Mouse (Mus musculus): ENCODE results near the gene Fam83d. TPM values are rescaled to one million over a fixed set of nuclear protein-coding genes. Genes with fewer than 3 reads are reported as not detected.

The Fam83d gene
- total and polyA plus RNA-seq, 3 experiments: 12.2 to 19.8 (median 15.5) TPM

DNA sequence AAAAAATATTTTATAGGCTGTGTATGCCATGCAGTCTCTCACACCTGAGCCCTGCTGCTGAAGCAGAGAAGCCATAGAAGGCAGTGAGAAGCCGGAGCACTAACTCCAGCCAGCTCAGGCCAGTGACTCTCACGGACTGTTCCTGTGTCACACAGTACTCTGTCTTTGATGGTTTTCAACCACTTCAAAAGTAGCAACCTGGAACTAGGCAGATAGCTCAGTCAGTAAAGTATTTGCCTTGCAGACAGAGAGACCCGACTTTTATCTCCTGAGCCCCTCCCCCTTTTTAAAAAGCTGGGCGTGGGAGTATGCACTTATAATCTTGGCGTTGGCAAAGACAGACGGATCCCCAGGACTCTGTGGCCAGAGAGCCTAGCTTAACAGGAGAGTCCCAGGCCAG, 44.1 kb upstream of the Fam83d start:
- peak overlapping the region; percentile 51 for H3K9ac ChIP-seq (ENCODE audit: insufficient read depth, low read depth)
- H3K4me3 ChIP-seq (replicated peaks in 1 of 3; ENCODE audit: low read depth in 2 of 3, low read length in 2 of 3, poor library complexity in 1 of 3): no peak overlapping the region
- H3K9me3 ChIP-seq (replicated peaks; ENCODE audit: low read length): no peaks in the 10 kb centered on the region
- no peak for DNase-seq (ENCODE audit: extremely low read depth)
- H3K27me3 ChIP-seq (replicated peaks): no peaks in the 10 kb centered on the region
- peak overlapping the region; percentile 47 for H3K4me2 ChIP-seq (ENCODE audit: insufficient read depth, low read depth, poor library complexity, severe bottlenecking)
- dilution Hi-C loops (cut with MboI; ENCODE audit: extremely low pct_ligation_motif_present, extremely low pct_unique_long_range_greater_than_20kb, low sequenced_read_pairs): no loop called here
- peak overlapping the region; percentile 91 for H3K27ac ChIP-seq (ENCODE audit: insufficient read depth, low read depth)
- H3K79me2 ChIP-seq (replicated peaks; ENCODE audit: control insufficient read depth, extremely low read depth, insufficient read depth, poor library complexity, severe bottlenecking): peaks cover 69% of the 10 kb centered on the region
- H3K4me1 ChIP-seq (ENCODE audit: control insufficient read depth in 1 of 2, insufficient read depth in 2 of 2): peaks cover 41 to 88% of the 10 kb centered on the region in 2 experiments
- no peak for TF ChIP-seq ETS1 (conservative IDR thresholded peaks at IDR 0.05; ENCODE audit: low read depth, low read length)
- no peak; the same call in 1 of the 2 replicates for TF ChIP-seq SIN3A (IDR thresholded peaks at IDR 0.05; ENCODE audit: low read length)
- no peak for TF ChIP-seq MAZ (IDR thresholded peaks at IDR 0.05; ENCODE audit: low read depth, low read length)
- TF ChIP-seq SMC3 (IDR thresholded peaks at IDR 0.05; ENCODE audit: low read depth, low read length): no peak
- TF ChIP-seq GABPA (IDR thresholded peaks at IDR 0.05; ENCODE audit: insufficient replicate concordance, low read depth, low read length): no peak
- no peak for TF ChIP-seq PAX5 (IDR thresholded peaks at IDR 0.05; ENCODE audit: low read length)
- TF ChIP-seq EP300 (IDR thresholded peaks at IDR 0.05; ENCODE audit: low read length): no peak
- TF ChIP-seq POLR2AphosphoS2 (IDR thresholded peaks at IDR 0.05; ENCODE audit: low read depth, low read length): no peak
- TF ChIP-seq JUND (conservative IDR thresholded peaks at IDR 0.05; ENCODE audit: low read depth, low read length): no peak
- TF ChIP-seq POLR2A (IDR thresholded peaks at IDR 0.05; ENCODE audit: low read depth, low read length): no peak
- TF ChIP-seq TBP (conservative IDR thresholded peaks at IDR 0.05; ENCODE audit: low read depth, low read length): no peak
- no peak for TF ChIP-seq KAT2A (IDR thresholded peaks at IDR 0.05; ENCODE audit: insufficient replicate concordance, low read length)
- TF ChIP-seq HCFC1 (IDR thresholded peaks at IDR 0.05; ENCODE audit: low read depth, low read length): no peak
- TF ChIP-seq ZKSCAN1 (IDR thresholded peaks at IDR 0.05; ENCODE audit: borderline replicate concordance, low read depth, low read length): no peak
- no peak for TF ChIP-seq NRF1 (IDR thresholded peaks at IDR 0.05; ENCODE audit: low read depth, low read length)
- TF ChIP-seq TCF12 (IDR thresholded peaks at IDR 0.05; ENCODE audit: low read depth, low read length): no peak
- no peak for TF ChIP-seq RAD21 (IDR thresholded peaks at IDR 0.05; ENCODE audit: low read depth, low read length)
- no peak for TF ChIP-seq ZNF384 (IDR thresholded peaks at IDR 0.05; ENCODE audit: low read depth, low read length)
- TF ChIP-seq NELFE (IDR thresholded peaks at IDR 0.05; ENCODE audit: low read depth, low read length): no peak
- no peak for TF ChIP-seq MAX (IDR thresholded peaks at IDR 0.05; ENCODE audit: low read length)
- in situ Hi-C loops (cut with MboI; ENCODE audit: low pct_ligation_motif_present, low pct_unique_long_range_greater_than_20kb, low sequenced_read_pairs): no loop called here
- H3K36me3 ChIP-seq (replicated peaks in 1 of 2; ENCODE audit: control insufficient read depth in 1 of 2, insufficient read depth in 1 of 2, low read length in 1 of 2): peaks cover 21 to 63% of the 10 kb centered on the region in 2 experiments

DNA sequence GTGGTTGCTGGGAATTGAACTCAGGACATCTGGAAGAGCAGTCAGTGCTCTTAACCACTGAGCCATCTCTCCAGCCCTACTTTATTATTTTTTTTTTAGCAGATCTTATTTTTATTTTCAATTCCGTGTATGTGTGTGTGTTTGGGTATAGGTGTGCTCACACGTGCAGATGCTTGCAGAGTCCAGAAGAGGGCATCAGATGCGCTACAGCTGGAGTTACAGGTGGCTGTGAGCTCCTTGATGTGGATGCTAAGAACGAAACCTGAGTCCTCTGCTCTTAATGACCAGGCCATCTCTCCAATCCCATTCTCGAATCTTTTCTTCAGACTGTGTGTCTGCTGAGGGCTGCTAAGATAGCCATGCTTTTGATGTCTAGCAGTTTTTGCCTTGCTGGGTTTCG, 41.6 kb upstream of the Fam83d start:
- dilution Hi-C loops (cut with MboI; ENCODE audit: extremely low pct_ligation_motif_present, extremely low pct_unique_long_range_greater_than_20kb, low sequenced_read_pairs): no loop called here
- Histone ChIP-seq H3K4me3 (replicated peaks in 1 of 3; ENCODE audit: low read depth in 2 of 3, low read length in 2 of 3, poor library complexity in 1 of 3) (no peak overlapping the region), H3K9ac (ENCODE audit: insufficient read depth, low read depth) (no peak overlapping the region), H3K79me2 (replicated peaks; ENCODE audit: control insufficient read depth, extremely low read depth, insufficient read depth, poor library complexity, severe bottlenecking) (peaks cover 77% of the 10 kb centered on the region), H3K9me3 (replicated peaks; ENCODE audit: low read length) (no peaks in the 10 kb centered on the region), H3K4me1 (ENCODE audit: control insufficient read depth in 1 of 2, insufficient read depth in 2 of 2) (peaks cover 25 to 89% of the 10 kb centered on the region in 2 experiments), H3K27ac (ENCODE audit: insufficient read depth, low read depth) (no peak overlapping the region), H3K4me2 (ENCODE audit: insufficient read depth, low read depth, poor library complexity, severe bottlenecking) (no peak overlapping the region), H3K36me3 (replicated peaks in 1 of 2; ENCODE audit: control insufficient read depth in 1 of 2, insufficient read depth in 1 of 2, low read length in 1 of 2) (peaks cover 26 to 73% of the 10 kb centered on the region in 2 experiments), H3K27me3 (replicated peaks) (no peaks in the 10 kb centered on the region)
- in situ Hi-C loops (cut with MboI; ENCODE audit: low pct_ligation_motif_present, low pct_unique_long_range_greater_than_20kb, low sequenced_read_pairs): no loop called here
- no peak for DNase-seq (ENCODE audit: extremely low read depth)
- TF ChIP-seq RAD21 (IDR thresholded peaks at IDR 0.05; ENCODE audit: low read depth, low read length): peak; percentile 17; the same call in 1 of the 2 replicates
- TF ChIP-seq CTCF (conservative IDR thresholded peaks at IDR 0.05 in 1 of 2, IDR thresholded peaks at IDR 0.05 in 1 of 2; ENCODE audit: low read depth in 2 of 2, low read length in 2 of 2): peak in 1 of 2 experiments; percentile 42; a peak in 3 of 4 replicates
- TF ChIP-seq SMC3 (IDR thresholded peaks at IDR 0.05; ENCODE audit: low read depth, low read length): peak; percentile 26
- no peak for TF ChIP-seq GABPA (IDR thresholded peaks at IDR 0.05; ENCODE audit: insufficient replicate concordance, low read depth, low read length)

Data from CH12.LX (cell line).